Mouse (Mus musculus) liver, embryonic 14.5 days (tissue): ENCODE results near the gene Gm45623. TPM values are rescaled to one million over a fixed set of nuclear protein-coding genes. Genes with fewer than 3 reads are reported as not detected.

Experiments used
- ATAC-seq: fragments of 200-750 bp; cut with Nextera tagmentation; 2 replicates; pipeline ENCODE4 v1.8.0; 2017; ENCODE audit warnings: moderate number of reproducible peaks, mild to moderate bottlenecking, moderate library complexity; ENCODE audit not compliant: insufficient read depth
- DNase-seq, 3 experiments: peaks; one replicate each; pipeline ENCODE4 v3.0.0-alpha.2; 2012 to 2013; ENCODE audit warnings: low read depth in 3 of 3, low spot score in 3 of 3
- H3K27ac ChIP-seq: fragments of 300-500 bp; sonication (generic); 2 replicates; pipeline ENCODE4 v1.5.1; 2014; ENCODE audit warnings: moderate library complexity, mild to moderate bottlenecking, control low read depth, inconsistent platforms
- H3K27me3 ChIP-seq: fragments of 300-500 bp; sonication (generic); 2 replicates; pipeline ENCODE4 v1.6.1; 2014; ENCODE audit warnings: mild to moderate bottlenecking, low read length, moderate library complexity; ENCODE audit not compliant: control insufficient read depth, insufficient read depth
- H3K36me3 ChIP-seq: fragments of 300-500 bp; sonication (generic); replicated peaks from 2 replicates; pipeline ENCODE4 v1.6.1; 2014; ENCODE audit warnings: low read depth; ENCODE audit not compliant: control insufficient read depth, insufficient read depth
- H3K4me1 ChIP-seq, 2 experiments: fragments of 200-500 bp in 1 of 2; fragments of 300-500 bp in 1 of 2; sonication (generic) in 1 of 2; replicated peaks; 2 replicates each; pipeline ENCODE4 v1.6.1; 2012 to 2014; ENCODE audit warnings: antibody characterized with exemption in 1 of 2, inconsistent platforms in 1 of 2, low read length in 1 of 2; ENCODE audit not compliant: control insufficient read depth in 2 of 2, insufficient read depth in 2 of 2
- H3K4me2 ChIP-seq: fragments of 300-500 bp; sonication (generic); 2 replicates; pipeline ENCODE4 v1.6.1; 2014; ENCODE audit warnings: low read depth, mild to moderate bottlenecking, control low read depth, moderate library complexity
- H3K4me3 ChIP-seq, 2 experiments: fragments of 200-500 bp in 1 of 2; fragments of 300-500 bp in 1 of 2; sonication (generic) in 1 of 2; 2 replicates each; pipeline ENCODE4 v1.5.1; 2012 to 2014; ENCODE audit warnings: low read depth in 2 of 2, low read length in 2 of 2, mild to moderate bottlenecking in 2 of 2, control low read depth in 1 of 2, inconsistent platforms in 1 of 2, moderate library complexity in 1 of 2; ENCODE audit not compliant: insufficient read depth in 1 of 2
- H3K9ac ChIP-seq: fragments of 300-500 bp; sonication (generic); replicated peaks from 2 replicates; pipeline ENCODE4 v1.6.1; 2014; ENCODE audit warnings: mild to moderate bottlenecking, control low read depth, moderate library complexity
- H3K9me3 ChIP-seq: fragments of 300-500 bp; sonication (generic); 2 replicates; pipeline ENCODE4 v1.6.1; 2016; ENCODE audit warnings: low read length, mixed read lengths; ENCODE audit not compliant: control insufficient read depth
- CTCF ChIP-seq: IDR thresholded peaks from 2 replicates; pipeline ENCODE4 v1.5.1; 2016; ENCODE audit warnings: antibody characterized with exemption, low read depth, control low read depth
- EP300 ChIP-seq: IDR thresholded peaks from 2 replicates; pipeline ENCODE4 v1.6.1; 2016; ENCODE audit warnings: antibody characterized with exemption, low read depth
- WGBS: fragments of 180-500 bp; shearing (Covaris S2); extraction: QIAGEN DNeasy Blood & Tissue Kit; methylation state at CpG from one replicate; pipeline ENCODE4 v1.1.7; 2014; ENCODE audit not compliant: insufficient replicate concordance; 5-methylcytosine and 5-hydroxymethylcytosine counted together
- polyA plus RNA-seq, 2 experiments: library from polyadenylated mRNA; depleted of rRNA in 1 of 2; stranded (reverse) in 1 of 2; unstranded in 1 of 2; fragments of >200 nt; fragmentation: Nextera tagmentation in 1 of 2; extraction: Ambion mirVana in 1 of 2; gene quantifications; 2 replicates each; pipeline versions ENCODE4 v1.2.1 to v1.2.3; 2012 to 2014

Gm45623 gene
- polyA plus RNA-seq (2012; rRNA removed) (not detected in 2 replicates), polyA plus RNA-seq (2014; fragmentation: Nextera tagmentation; extraction: Ambion mirVana) (not detected in 2 replicates)

- no peak for ATAC-seq
- 2% methylated on average over 71 of the region's 71 CpGs for WGBS
Measured at GRCm38 (mm10) chr13:56753192-56753951, at the start of gene Gm45623. Gm45623 (minus strand) TSS chr13:56753827.

GRCm38 (mm10) chr13:56797459-56797858 lies 43.8 kb upstream of the Gm45623 start:
- Histone ChIP-seq H3K27me3 (no peaks in the 10 kb centered on the region), H3K4me3 (no peak overlapping the region), H3K4me1 (no peaks in the 10 kb centered on the region), H3K27ac (no peak overlapping the region), H3K9me3 (no peaks in the 10 kb centered on the region), H3K36me3 (no peaks in the 10 kb centered on the region), H3K9ac (no peak overlapping the region), H3K4me2 (no peak overlapping the region)
- no peak for TF ChIP-seq EP300
- no peak for TF ChIP-seq CTCF
- ATAC-seq (no peak), DNase-seq (no peak)
- 67% methylated on average over 7 of the region's 7 CpGs for WGBS

More at GRCm38 (mm10) chr13:56753192-56753951, at the start of gene Gm45623:
- H3K4me1 ChIP-seq, result no peaks in the 10 kb centered on the region
- TF ChIP-seq EP300 (no peak), CTCF (no peak)
- no peak for DNase-seq
- H3K4me2 ChIP-seq, result peak within 1 kb of the TSS; percentile 45
- H3K9me3 ChIP-seq, result no peaks in the 10 kb centered on the region
- H3K27ac ChIP-seq, result no peak within 1 kb of the TSS
- no peak within 1 kb of the TSS for H3K9ac ChIP-seq
- peaks cover 38% of the 10 kb centered on the region for H3K27me3 ChIP-seq
- no peaks in the 10 kb centered on the region for H3K36me3 ChIP-seq
- peak within 1 kb of the TSS in 1 of 2 experiments; percentile 25; a peak in 3 of 4 replicates for H3K4me3 ChIP-seq

GRCm38 (mm10) chr13:56795501-56795900 lies 41.9 kb upstream of the Gm45623 start:
- Histone ChIP-seq H3K4me3 (no peak overlapping the region), H3K27ac (no peak overlapping the region), H3K4me1 (no peaks in the 10 kb centered on the region), H3K4me2 (no peak overlapping the region), H3K9ac (no peak overlapping the region), H3K36me3 (no peaks in the 10 kb centered on the region), H3K27me3 (no peaks in the 10 kb centered on the region), H3K9me3 (no peaks in the 10 kb centered on the region)
- DNase-seq, result no peak
- TF ChIP-seq EP300 (no peak), CTCF (no peak)
- 62% methylated on average over 7 of the region's 7 CpGs for WGBS
- no peak for ATAC-seq

- no peak overlapping the region for H3K9ac ChIP-seq
Measured at GRCm38 (mm10) chr13:56794441-56794840, 40.8 kb upstream of the Gm45623 start.

GRCm38 (mm10) chr13:56792844-56793243 lies 39.2 kb upstream of the Gm45623 start:
- no peak overlapping the region for H3K4me3 ChIP-seq
- WGBS, result 55% methylated on average over 3 of the region's 3 CpGs
- H3K27ac ChIP-seq, result no peak overlapping the region
- H3K9ac ChIP-seq, result no peak overlapping the region
- DNase-seq, result no peak
- H3K4me2 ChIP-seq, result no peak overlapping the region
- TF ChIP-seq EP300 (no peak), CTCF (no peak)
- no peaks in the 10 kb centered on the region for H3K4me1 ChIP-seq
- H3K36me3 ChIP-seq, result no peaks in the 10 kb centered on the region
- ATAC-seq, result no peak
- no peaks in the 10 kb centered on the region for H3K27me3 ChIP-seq
- H3K9me3 ChIP-seq, result no peaks in the 10 kb centered on the region

More at GRCm38 (mm10) chr13:56794441-56794840, 40.8 kb upstream of the Gm45623 start:
- Histone ChIP-seq H3K4me2 (no peak overlapping the region), H3K4me1 (no peaks in the 10 kb centered on the region), H3K9me3 (no peaks in the 10 kb centered on the region), H3K36me3 (no peaks in the 10 kb centered on the region), H3K27me3 (no peaks in the 10 kb centered on the region), H3K4me3 (no peak overlapping the region), H3K27ac (no peak overlapping the region)
- no peak for DNase-seq
- no peak for ATAC-seq
- TF ChIP-seq CTCF, result no peak
- TF ChIP-seq EP300, result no peak
- WGBS, result 57% methylated on average over 7 of the region's 7 CpGs
